Mouse (Mus musculus): Measurements from ENCODE around the gene Stbd1.

The Stbd1 gene

DNA sequence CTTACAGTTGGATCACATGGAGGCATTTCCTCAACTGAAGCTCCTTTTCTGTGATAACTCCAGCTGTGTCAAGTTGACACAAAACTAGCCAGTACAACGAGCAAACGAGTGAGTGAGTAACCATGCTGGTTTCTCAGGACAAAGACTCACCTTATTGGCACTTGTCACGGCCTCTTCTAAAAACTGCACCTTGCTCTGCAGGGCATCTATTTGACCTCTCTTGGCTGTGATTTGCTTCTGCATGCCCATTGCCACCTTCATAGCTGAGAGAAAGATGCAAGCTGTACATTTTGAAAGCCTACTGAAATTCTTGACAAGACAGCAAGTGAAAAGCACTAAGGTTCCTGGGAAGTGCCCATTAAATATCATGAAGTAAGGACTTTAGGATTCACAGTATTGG lies 38.0 kb downstream of the Stbd1 start:
- DNase-seq (ENCODE audit: low spot score): no peak

All from c-Kit-positive CD71-positive TER-119-positive erythroid progenitor cells, embryonic 14.5 days (primary cell).